Mouse (Mus musculus): ENCODE results near the gene Olfr732.

Gene Olfr732

GRCm38 (mm10) chr14:50284106-50284505, at the start of gene Olfr732:
Gene Olfr732, minus strand, starts transcription at chr14:50284206.
- no peak for DNase-seq

- DNase-seq: no peak
These were observed 42.7 kb upstream of the Olfr732 start, which contains the start of gene Olfr734 for GRCm38 (mm10) chr14:50326661-50327060. Gene Olfr734, minus strand, starts transcription at chr14:50326761.

GRCm38 (mm10) chr14:50301422-50301821, 17.4 kb upstream of the Olfr732 start, which contains the start of gene Olfr733:
Gene Olfr733, minus strand, starts transcription at chr14:50301522.
- no peak for DNase-seq

- DNase-seq: no peak
These were observed 42.2 kb downstream of the Olfr732 start, which contains the start of gene Olfr731 for GRCm38 (mm10) chr14:50241766-50242165. Gene Olfr731, minus strand, starts transcription at chr14:50241866.
